Mouse (Mus musculus): ENCODE data around the gene Foxd4.
"Not testable (repeated sequence)": the region's sequence is repeated elsewhere in the genome, so short reads cannot be mapped to it uniquely, and the experiment has no call there.

Foxd4 gene

DNA sequence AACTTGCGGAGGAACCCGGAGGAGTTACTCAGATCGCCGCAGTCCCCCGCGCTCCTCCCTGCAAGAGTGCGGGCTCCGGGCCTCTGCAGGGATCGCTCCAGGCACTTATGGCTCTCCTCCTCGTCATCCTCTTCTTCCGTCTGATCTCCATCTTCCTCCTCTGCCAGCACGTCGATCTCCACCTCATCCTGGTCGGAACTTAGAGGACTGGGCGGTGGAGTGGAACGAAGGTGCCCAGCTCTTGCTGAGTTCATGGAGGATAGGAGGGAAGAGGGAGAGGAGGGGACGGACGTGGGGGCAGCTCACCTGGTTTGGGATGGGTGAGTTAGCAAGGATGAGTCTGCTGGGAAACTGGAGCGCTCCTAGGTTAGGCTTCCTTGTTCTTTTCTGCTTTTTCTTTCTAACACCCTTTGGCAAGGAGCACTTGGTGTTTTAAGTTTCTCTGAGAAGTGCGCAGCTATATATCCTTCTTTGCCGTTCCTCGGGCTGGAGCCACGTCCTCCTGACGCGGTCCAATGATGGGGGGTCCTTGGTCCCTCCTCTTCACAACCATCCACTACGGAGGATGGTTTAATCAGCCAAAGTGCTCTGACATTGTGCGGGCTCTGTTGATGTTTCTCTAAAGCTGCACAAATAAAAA is at the start of gene Foxd4:
TSS of gene Foxd4 (minus strand) at position 617 of the 640 bp plus-strand sequence.
- peak in 1 of 2 experiments; percentile 17 for DNase-seq

DNA sequence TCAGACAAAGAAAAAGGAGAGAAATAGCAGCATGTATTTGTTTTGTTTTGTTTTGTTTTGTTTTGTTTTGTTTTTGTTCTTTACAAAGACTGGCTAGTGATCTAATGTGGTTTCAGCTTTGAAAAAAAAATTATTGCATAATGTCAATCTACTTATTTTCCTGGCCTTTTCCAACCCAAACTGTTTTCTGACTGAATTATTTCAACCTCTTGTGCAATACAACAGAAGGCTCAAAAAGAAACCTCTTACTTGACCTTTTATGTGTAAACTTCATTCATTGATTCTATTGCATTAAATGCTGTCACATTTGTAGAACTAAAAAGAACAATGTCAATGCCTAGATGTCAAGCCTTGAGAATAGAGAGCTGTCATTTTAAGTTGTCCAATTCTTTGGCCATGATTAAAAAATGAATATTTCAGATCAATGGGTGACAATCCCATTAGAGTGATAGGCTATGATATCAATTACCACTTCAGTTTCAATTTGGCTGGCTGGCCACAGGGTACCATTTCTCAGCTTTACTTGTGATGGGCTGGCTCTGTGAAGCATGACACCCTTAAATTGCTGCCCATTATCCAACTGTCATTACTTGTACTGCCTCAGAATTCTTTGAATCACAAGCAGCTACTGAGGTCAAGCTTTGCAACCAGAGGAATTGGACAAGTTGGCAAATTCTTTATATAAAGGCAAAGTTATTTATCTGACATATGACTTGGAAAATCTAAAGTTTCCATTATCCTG is 44.7 kb upstream of the Foxd4 start:
- no peak for DNase-seq

DNA sequence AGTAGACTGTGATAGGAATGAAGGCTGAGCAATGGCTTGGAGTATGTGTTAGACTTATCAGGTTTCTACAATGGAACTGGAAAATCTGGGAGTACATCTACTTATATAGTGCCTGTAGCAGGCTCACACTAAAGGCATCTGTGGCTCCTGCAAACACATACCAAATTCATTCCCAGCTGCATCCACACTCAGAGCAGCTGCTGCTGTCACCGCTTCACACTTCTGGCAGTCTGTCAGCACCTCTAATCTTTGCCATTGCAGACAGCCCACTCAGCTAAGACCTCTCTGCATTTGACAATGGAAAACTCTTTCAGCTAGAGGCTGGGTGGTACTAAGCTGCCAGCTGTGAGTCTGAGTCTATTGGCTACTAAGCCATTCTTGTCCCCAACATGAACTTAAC is 36.1 kb upstream of the Foxd4 start:
- peak in 1 of 2 experiments; percentile 5 for DNase-seq

DNA sequence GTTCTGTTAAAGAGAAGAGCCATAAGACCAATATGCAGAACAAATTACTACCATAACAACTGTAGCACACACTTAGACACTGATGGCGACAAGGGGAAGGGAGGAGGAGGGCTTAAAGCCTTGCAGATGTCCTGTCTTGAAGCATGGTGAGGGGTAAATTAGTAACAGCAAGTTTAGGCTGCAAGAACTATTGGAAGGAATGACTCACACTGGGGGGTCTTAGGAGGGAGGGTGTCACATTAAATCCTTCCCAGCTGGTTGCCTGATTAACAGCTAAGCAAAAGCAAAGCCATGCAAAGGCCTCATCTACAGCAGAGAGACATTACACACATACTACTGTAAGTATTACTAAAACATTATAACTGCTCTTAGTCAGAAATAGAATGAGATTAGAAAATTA is 28.0 kb upstream of the Foxd4 start:
- DNase-seq: no peak

DNA sequence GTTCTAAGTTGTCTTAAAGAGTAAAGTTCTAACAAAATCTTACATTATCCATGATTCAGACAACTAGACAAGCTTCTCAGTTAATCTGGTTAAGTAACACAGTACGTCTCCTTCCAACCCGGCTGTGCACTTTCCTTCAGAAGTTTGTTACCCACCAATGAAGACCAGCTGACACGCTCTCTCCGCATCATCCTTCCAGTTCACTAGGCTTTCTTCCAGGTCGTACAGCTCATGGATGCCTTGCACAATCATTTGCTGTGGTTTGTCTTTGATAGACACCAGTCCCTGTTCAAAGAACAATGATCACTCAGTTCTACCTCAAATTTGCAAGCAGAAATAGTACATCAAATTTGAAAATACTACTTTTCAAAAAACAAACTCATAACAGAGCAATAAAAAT is 19.9 kb upstream of the Foxd4 start:
- DNase-seq: no peak

DNA sequence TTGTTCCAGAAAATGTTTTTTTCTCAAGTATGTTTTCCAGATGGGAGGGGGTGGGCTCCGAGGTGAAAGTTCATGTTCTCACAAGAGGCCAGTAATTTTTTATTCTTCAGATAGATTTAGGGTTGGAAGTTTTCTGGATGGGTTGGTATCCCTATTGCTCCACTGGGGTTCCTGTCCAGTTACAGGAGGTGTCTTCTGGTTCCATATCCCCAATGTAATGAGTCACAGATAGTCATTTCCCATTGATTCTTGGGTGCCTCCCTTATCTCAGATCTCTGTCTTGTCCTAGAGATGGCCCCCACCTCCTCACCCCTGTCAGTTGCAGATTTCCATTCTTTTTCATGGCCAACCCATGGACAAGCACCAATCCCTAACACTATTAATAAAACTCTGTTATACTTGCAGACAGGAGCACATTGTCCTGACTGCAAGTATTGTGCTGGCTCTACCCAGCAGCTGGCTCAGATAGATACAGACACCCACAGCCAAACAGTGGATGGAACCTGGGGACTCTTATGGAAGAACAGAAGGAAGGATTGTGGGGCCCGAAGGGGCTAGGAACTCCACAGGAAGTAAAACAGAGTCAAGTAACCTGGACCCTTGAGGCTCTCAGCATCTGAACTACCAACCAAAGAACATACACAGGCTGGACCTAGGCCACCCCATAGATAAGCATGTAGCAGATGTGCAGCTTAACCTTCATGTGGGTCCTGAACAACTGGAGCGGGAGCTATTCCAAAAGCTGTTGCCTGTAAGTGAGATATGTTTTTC is 7.6 kb upstream of the Foxd4 start:
- no peak for DNase-seq

DNA sequence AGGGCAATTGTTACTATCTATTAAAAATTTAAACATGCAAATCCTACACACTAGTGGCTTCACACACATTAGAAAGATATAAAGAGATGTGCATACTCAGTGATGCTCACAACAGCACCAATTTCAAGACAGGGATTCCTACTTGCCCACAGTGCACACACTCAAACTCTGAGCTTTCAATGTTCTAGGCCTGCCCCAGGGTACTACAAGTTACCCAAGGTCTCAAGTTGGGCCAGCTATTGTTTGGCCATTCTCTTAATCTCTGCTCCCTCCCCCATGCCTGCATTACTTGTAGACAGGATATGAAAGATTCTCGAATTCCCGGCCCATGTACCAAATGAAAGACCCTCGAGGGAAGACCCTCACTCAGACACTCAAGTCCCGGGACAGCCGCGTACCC is 6.7 kb upstream of the Foxd4 start:
- DNase-seq: no peak

GRCm38 (mm10) chr19:24902821-24903220 is 1.8 kb upstream of the Foxd4 start:
- DNase-seq: no peak

GRCm38 (mm10) chr19:24902256-24902655 is 1.3 kb upstream of the Foxd4 start:
- no peak for DNase-seq

DNA sequence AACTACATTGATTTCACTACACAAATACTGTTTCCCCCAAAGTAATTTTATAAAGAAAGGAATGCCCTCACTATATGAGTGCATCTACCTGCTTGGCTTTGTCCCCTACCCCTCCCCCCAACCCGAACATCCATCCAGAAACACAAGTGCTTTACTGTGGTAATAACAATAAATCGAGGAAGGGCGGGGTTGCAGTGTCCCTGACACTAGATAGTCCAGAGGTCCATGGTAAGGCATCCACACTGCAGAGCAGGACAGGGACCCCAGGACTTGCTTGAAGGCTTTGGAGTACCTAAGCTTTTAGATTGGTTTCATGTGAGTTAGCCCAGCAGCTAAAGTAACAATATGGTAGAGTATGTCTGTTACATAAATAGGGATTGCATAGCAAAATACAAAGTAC is 669 bp upstream of the Foxd4 start:
- no peak for DNase-seq

DNA sequence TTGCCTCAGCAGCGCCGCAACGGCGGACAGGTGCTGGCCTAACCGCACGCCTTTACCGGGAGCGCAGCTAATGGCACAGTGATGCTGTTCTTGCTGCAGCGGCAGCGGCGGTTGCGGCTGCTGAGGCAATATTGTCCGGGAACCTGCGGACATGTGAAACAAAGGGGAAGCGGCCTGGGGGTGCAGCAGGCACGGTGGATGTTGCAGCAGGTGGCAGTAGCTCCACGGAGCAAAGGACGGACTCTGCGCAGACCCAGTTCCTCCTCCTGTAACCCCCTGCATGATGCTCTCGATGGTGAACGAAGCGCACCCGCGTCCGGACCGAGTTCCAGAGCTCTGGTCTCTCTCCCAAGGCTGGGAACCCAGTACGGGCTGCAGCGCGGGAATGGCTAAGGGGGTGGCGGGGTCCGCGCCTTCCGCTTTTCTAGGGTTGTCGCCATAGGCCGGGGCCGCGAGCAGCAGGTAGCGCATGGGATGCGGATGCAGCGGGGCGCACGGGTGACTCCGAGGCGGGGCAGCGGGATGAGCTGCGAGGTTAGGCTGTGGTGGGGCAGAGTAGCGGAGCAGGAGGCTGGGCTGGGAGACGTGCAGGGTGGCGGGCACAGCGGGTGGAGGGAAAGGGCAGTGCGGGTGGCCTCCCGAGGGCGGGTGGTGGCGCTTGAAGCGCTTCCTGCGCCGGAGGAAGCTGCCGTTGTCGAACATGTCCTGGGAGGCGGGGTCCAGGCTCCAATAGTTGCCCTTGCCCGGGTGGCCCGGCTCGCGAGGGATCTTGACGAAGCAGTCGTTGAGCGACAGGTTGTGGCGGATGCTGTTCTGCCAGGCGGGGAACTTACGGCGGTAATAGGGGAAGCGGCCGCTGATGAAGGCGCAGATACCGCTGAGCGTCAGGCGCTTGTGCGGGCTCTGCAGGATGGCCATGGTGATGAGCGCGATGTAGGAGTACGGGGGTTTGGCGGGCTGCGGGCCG is 1.1 kb downstream of the Foxd4 start:
- peak; percentile 31 to 55 for DNase-seq

DNA sequence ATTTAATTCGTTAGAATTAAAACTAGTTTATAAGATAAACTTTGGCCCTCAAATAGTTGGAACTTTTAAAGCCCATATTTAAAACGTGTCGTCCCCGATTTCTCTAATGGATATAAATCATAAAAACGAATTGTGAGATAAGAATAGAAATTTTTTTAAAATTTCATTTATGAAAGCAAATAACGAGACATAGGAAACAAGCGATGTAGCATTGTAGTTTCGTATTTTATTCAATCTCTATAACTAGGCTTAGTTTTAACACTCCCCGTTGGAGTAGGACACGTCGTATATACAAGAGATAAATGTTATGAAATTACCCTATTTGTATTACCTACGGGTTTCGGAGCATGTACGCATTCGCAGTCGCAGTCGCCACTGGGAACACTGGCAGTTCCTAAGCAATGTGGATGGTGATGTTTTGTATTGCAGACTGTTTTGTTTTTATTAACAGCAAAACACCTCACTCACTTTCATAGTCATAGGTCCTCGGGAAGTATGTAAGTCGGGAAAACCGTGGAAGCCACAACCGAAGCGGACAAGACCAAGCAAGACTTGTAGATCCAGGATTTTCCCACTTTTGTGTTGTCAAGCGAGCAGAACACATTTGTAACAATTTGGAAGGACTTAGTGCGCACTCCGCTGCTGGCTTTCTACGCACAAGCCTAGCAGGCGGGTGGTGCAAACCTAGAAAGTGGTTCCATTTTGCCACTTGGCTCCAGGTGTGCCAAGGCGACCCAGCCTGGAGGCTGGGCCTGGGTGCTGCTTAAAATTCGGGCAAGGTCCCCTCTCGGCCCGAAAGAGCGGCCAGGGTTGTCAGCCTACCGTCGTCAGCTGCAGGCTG is 2.0 kb downstream of the Foxd4 start:
- peak in 1 of 2 experiments; percentile 41 for DNase-seq

DNA sequence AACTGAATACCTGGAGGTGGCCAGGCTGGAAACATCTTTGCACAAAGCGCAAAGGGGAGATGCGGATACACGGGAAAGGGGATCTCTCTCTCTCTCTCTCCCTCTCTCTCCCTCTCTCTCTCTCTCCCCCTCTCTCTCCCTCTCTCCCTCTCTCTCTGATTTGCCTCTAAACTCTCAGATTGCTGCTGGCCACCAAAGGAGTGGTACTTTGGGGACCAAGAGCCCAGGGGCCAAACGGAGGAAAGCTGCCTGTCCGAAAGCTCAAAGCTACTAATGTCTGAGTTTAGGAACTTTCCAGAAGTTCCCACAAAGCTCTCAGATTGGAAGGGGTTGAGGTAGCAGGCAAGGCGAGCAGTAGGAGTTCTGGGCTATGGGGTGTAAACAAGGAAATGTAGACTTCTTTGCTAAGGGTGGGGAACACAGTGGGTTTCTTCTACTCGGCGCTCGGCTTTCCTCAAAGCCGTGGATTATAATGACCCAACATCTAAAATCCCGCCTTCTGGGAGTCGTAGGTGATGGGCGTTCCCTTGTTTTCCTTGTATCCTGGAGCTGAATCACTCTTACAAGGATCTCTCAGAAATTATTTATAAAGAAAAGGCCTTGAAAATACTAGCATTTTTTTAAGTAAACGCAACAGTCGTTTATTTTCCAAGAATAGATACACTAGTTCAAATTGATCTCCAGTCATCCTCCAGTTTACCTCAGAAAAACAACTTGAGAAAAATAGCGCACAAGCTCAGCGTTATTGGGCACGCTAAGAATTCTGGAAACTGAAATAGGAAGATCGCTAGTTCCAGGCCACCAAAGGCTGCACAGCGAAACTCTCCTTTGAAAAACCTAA is 2.9 kb downstream of the Foxd4 start:
- DNase-seq: peak in 1 of 2 experiments; percentile 18

DNA sequence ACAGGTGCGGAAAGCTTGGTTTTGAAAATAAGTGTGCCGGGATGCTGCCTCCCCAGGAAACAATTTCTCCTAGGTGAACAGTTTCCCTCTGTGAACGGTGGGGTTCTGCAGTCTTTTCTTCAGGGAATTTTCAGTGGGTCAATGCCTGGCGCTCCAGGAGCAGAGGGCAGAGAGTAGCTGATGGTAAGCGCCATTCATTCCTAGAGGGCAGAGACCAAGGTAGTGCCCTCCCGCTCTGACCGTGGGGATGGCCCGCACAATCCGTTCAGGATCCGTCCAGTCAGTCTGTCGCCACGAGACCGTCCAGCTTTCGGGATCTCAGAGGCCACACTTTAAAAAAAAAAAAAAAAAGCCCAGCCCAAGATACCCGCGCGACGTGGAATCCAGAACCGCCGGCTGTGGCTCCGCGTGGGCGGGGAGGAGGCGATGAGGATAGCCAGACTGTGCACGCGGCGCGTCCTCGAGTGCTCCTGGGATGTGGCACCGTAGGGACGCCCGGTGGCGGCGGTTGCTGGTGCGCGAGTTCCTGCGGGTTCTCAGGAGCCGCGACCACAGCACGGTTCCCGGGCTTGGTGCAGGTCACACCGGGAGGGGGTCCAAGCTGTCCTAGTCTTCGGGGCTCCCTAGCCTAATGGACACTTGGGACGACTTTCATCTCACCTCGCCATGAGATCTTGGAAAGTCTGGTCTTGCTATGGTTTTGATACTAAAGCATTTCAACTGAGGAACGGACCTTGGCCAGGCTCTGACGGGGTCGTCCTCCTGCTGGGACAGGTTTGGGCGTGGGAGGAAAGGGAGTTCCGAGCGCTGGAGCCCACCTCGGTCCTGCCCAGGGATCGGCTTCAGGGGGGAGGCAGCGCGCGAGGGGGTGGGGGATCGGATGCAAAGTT is 3.7 kb downstream of the Foxd4 start:
- peak; percentile 42 to 52 for DNase-seq

GRCm38 (mm10) chr19:24896536-24896935 is 4.5 kb downstream of the Foxd4 start:
- DNase-seq: no peak

- no peak for DNase-seq
Measured at GRCm38 (mm10) chr19:24886888-24887287, 14.1 kb downstream of the Foxd4 start.

DNA sequence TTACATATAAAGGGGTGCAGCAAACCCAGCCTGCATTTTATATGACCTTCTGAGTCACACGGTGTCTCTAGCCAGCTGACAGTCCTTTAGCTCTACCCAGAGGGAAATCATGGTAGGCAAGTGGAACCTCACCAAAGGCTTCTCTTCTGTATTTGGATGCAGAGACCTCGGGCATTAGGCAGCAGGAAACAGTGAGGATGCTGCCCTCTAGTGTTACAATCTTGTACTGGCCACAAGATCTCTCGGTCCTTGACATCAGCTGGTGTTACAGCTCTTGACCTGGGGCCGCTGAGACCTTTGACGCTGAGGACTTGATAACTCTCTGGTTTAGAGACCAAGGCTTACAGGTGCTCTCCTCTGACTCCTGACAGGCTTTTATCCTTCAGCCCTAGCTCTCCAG is 15.5 kb downstream of the Foxd4 start:
- DNase-seq: peak; percentile 57 to 65

DNA sequence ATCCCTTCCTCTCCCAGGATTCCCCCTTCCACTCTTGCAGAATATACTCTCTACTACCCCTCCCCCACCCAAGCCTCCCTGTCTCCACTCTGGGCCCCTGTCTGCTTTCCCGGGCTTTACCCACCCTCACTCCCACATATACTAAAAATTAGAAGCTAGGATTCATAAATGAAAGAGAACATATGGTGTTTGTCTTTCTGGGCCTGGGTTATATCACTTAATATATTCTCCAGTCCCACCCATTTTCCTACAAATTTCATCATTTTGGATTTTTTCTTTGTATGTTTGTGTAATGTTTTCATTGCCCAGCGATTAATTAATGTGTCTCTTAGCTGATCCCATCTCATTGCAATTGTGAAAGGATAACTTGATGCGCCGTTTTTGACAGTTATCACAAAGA is 19.8 kb downstream of the Foxd4 start:
- no peak for DNase-seq

GRCm38 (mm10) chr19:24875129-24875870 is 25.7 kb downstream of the Foxd4 start, which contains the start of gene Gm10053:
Gene Gm10053, plus strand, starts transcription at chr19:24875686.
- not testable (repeated sequence) for DNase-seq

Measured in kidney, postnatal 4 days (tissue).